8 mouse cellular contexts compared by ENCODE assay signal in genomic region chr6:100439071-100439737, GRCm38 (mm10).
A peak's percentile ranks its signal among the peaks of the same experiment; 100 is the strongest.
DNase-seq lines count a peak whose midpoint lies in the region; ATAC-seq and TF ChIP-seq lines count a peak whose summit lies in the region.

No protein-coding gene starts in this region.

- TF ChIP-seq EP300 in CH12.LX (IDR thresholded peaks at IDR 0.05; ENCODE audit: low read length): peak; percentile 2; the same call in 1 of the 2 replicates
- TF ChIP-seq EP300 in liver, postnatal 0 days (IDR thresholded peaks at IDR 0.05; ENCODE audit: low read depth): no peak

- no peak for ATAC-seq in hindbrain, embryonic 12.5 days (ENCODE audit: low FRiP score)
- no peak for ATAC-seq in liver, postnatal 0 days

- DNase-seq in frontal cortex, postnatal 36 days (ENCODE audit: low spot score in 2 of 2): peak; percentile 30 to 36
- no peak for DNase-seq in frontal cortex, postnatal 25 days (ENCODE audit: low spot score in 2 of 2)
- DNase-seq in CH12.LX (ENCODE audit: extremely low read depth): peak; percentile 31
- DNase-seq in liver, postnatal 0 days: no peak
- peak; percentile 33 for DNase-seq in telencephalon, adult 2 months (ENCODE audit: low read depth, low spot score)
- DNase-seq in adrenal gland, adult 8-10 months: no peak
- DNase-seq in cerebellum, adult 18-20 months: no peak

- H3K9me3 ChIP-seq in CH12.LX (replicated peaks; ENCODE audit: low read length): peaks cover 4% of the 10 kb centered on the region
- H3K9me3 ChIP-seq in hindbrain, embryonic 12.5 days (replicated peaks): no peaks in the 10 kb centered on the region
- H3K9me3 ChIP-seq in liver, postnatal 0 days (ENCODE audit: low read length): no peaks in the 10 kb centered on the region

- no peaks in the 10 kb centered on the region for H3K79me2 ChIP-seq in CH12.LX (replicated peaks; ENCODE audit: control insufficient read depth, extremely low read depth, insufficient read depth, poor library complexity, severe bottlenecking)

- 12% methylated on average over 8 of the region's 8 CpGs for WGBS in hindbrain, embryonic 12.5 days
- 9% methylated on average over 8 of the region's 8 CpGs for WGBS in liver, postnatal 0 days (ENCODE audit: insufficient replicate concordance)

- in situ Hi-C loops in CH12.LX (cut with MboI; ENCODE audit: low pct_ligation_motif_present, low pct_unique_long_range_greater_than_20kb, low sequenced_read_pairs): no loop called here

- TF ChIP-seq RAD21 in CH12.LX (IDR thresholded peaks at IDR 0.05; ENCODE audit: low read depth, low read length): no peak

- dilution Hi-C loops in CH12.LX (cut with MboI; ENCODE audit: extremely low pct_ligation_motif_present, extremely low pct_unique_long_range_greater_than_20kb, low sequenced_read_pairs): no loop called here

- peaks cover 7 to 44% of the 10 kb centered on the region in 2 experiments for H3K4me1 ChIP-seq in CH12.LX (ENCODE audit: control insufficient read depth in 1 of 2, insufficient read depth in 2 of 2)
- peaks cover 18% of the 10 kb centered on the region for H3K4me1 ChIP-seq in hindbrain, embryonic 12.5 days
- peaks cover 5% of the 10 kb centered on the region for H3K4me1 ChIP-seq in liver, postnatal 0 days (ENCODE audit: insufficient read depth)

- no peaks in the 10 kb centered on the region for H3K36me3 ChIP-seq in CH12.LX (replicated peaks in 1 of 2; ENCODE audit: control insufficient read depth in 1 of 2, insufficient read depth in 1 of 2, low read length in 1 of 2)
- H3K36me3 ChIP-seq in hindbrain, embryonic 12.5 days: no peaks in the 10 kb centered on the region
- no peaks in the 10 kb centered on the region for H3K36me3 ChIP-seq in liver, postnatal 0 days (replicated peaks; ENCODE audit: insufficient read depth, low read length)

- no peak overlapping the region for H3K4me3 ChIP-seq in CH12.LX (replicated peaks in 1 of 3; ENCODE audit: low read depth in 2 of 3, low read length in 2 of 3, poor library complexity in 1 of 3)
- H3K4me3 ChIP-seq in hindbrain, embryonic 12.5 days: peak overlapping the region; percentile 21
- H3K4me3 ChIP-seq in liver, postnatal 0 days (ENCODE audit: low read depth, low read length): no peak overlapping the region

- no peaks in the 10 kb centered on the region for H3K27me3 ChIP-seq in CH12.LX (replicated peaks)
- peaks cover 61% of the 10 kb centered on the region for H3K27me3 ChIP-seq in hindbrain, embryonic 12.5 days
- H3K27me3 ChIP-seq in liver, postnatal 0 days (ENCODE audit: insufficient read depth, low read length): no peaks in the 10 kb centered on the region

- no peak for TF ChIP-seq CTCF in CH12.LX (conservative IDR thresholded peaks at IDR 0.05 in 1 of 2, IDR thresholded peaks at IDR 0.05 in 1 of 2; ENCODE audit: low read depth in 2 of 2, low read length in 2 of 2)
- no peak for TF ChIP-seq CTCF in liver, postnatal 0 days (IDR thresholded peaks at IDR 0.05; ENCODE audit: low read depth)

- peak overlapping the region; percentile 68 for H3K4me2 ChIP-seq in CH12.LX (ENCODE audit: insufficient read depth, low read depth, poor library complexity, severe bottlenecking)
- peak overlapping the region; percentile 52 for H3K4me2 ChIP-seq in hindbrain, embryonic 12.5 days (replicated peaks)
- peak overlapping the region; percentile 54 for H3K4me2 ChIP-seq in liver, postnatal 0 days (ENCODE audit: low read depth, low read length)

- H3K9ac ChIP-seq in CH12.LX (ENCODE audit: insufficient read depth, low read depth): no peak overlapping the region
- H3K9ac ChIP-seq in hindbrain, embryonic 12.5 days: no peak overlapping the region
- no peak overlapping the region for H3K9ac ChIP-seq in liver, postnatal 0 days (replicated peaks)

- H3K27ac ChIP-seq in CH12.LX (ENCODE audit: insufficient read depth, low read depth): no peak overlapping the region
- H3K27ac ChIP-seq in hindbrain, embryonic 12.5 days: no peak overlapping the region
- H3K27ac ChIP-seq in liver, postnatal 0 days (ENCODE audit: low read depth): no peak overlapping the region

- no peak for TF ChIP-seq POLR2A in CH12.LX (IDR thresholded peaks at IDR 0.05; ENCODE audit: low read depth, low read length)

TF ChIP-seq in CH12.LX, 34 proteins besides CTCF, POLR2A, EP300 and RAD21:
- TF ChIP-seq ETS1 (conservative IDR thresholded peaks at IDR 0.05; ENCODE audit: low read depth, low read length) (no peak), MAX (IDR thresholded peaks at IDR 0.05; ENCODE audit: low read length) (no peak), ZMIZ1 (IDR thresholded peaks at IDR 0.05; ENCODE audit: low read depth, low read length) (no peak), PAX5 (IDR thresholded peaks at IDR 0.05; ENCODE audit: low read length) (no peak), MXI1 (IDR thresholded peaks at IDR 0.05; ENCODE audit: low read depth, low read length) (no peak), NRF1 (IDR thresholded peaks at IDR 0.05; ENCODE audit: low read depth, low read length) (no peak), HCFC1 (IDR thresholded peaks at IDR 0.05; ENCODE audit: low read depth, low read length) (no peak), UBTF (IDR thresholded peaks at IDR 0.05; ENCODE audit: low read depth, low read length) (no peak), CHD2 (IDR thresholded peaks at IDR 0.05; ENCODE audit: low read length) (no peak), MEF2A (IDR thresholded peaks at IDR 0.05; ENCODE audit: borderline replicate concordance, low read depth, low read length) (no peak), TBP (conservative IDR thresholded peaks at IDR 0.05; ENCODE audit: low read depth, low read length) (no peak), JUND (conservative IDR thresholded peaks at IDR 0.05; ENCODE audit: low read depth, low read length) (no peak), ZKSCAN1 (IDR thresholded peaks at IDR 0.05; ENCODE audit: borderline replicate concordance, low read depth, low read length) (no peak)
TF ChIP-seq in CH12.LX: peak in this region for 0.

Comparison
In these comparisons a context has a peak if more than half of its experiments do, and no peak if none do; other contexts are left out.
1. DNase-seq: peak in frontal cortex, postnatal 36 days (2 of 2), CH12.LX (single experiment) and telencephalon, adult 2 months (single experiment); none in frontal cortex, postnatal 25 days (0 of 2), liver, postnatal 0 days (single experiment), adrenal gland, adult 8-10 months (single experiment) and cerebellum, adult 18-20 months (0 of 2).
2. Peak in every context shown above with its lines, with median percentiles within 50 percentile points of each other: H3K4me2 ChIP-seq.